Mouse (Mus musculus) E14TG2a.4 (cell line): Measurements from ENCODE around the gene Kcnmb2.

ENCODE experiments used
- CTCF ChIP-seq: conservative IDR thresholded peaks from 2 replicates; pipeline ENCODE4 v1.5.1; 2014; ENCODE audit warnings: low read length
- NANOG ChIP-seq: IDR thresholded peaks from 2 replicates; pipeline ENCODE4 v1.6.1; 2014; ENCODE audit warnings: borderline replicate concordance, low read length, mixed read lengths
- POU5F1 ChIP-seq: IDR thresholded peaks from 2 replicates; pipeline ENCODE4 v1.6.1; 2014; ENCODE audit warnings: low read length, borderline replicate concordance

GRCm38 (mm10) chr3:32188955-32189354 is 286.6 kb downstream of the Kcnmb2 start:
- TF ChIP-seq CTCF: no peak; the same call in 1 of the 2 replicates
- no peak for TF ChIP-seq POU5F1
- TF ChIP-seq NANOG: no peak
